Mouse (Mus musculus) midbrain, embryonic 10.5 days (tissue): Measurements from ENCODE around the gene Stk39. TPM values are rescaled to one million over a fixed set of nuclear protein-coding genes. Genes with fewer than 3 reads are reported as not detected.

ENCODE experiments used
- DNase-seq: peaks from one replicate; pipeline ENCODE4 v3.0.0-alpha.2; 2017; ENCODE audit warnings: low spot score
- H3K27ac ChIP-seq: fragments of 300-500 bp; sonication (generic); replicated peaks from 2 replicates; pipeline ENCODE4 v1.5.1; 2016; ENCODE audit warnings: mild to moderate bottlenecking
- H3K27me3 ChIP-seq: fragments of 300-500 bp; sonication (generic); 2 replicates; pipeline ENCODE4 v1.6.1; 2016; ENCODE audit warnings: low read depth, mild to moderate bottlenecking; ENCODE audit not compliant: poor library complexity, severe bottlenecking
- H3K36me3 ChIP-seq: fragments of 300-500 bp; sonication (generic); 2 replicates; pipeline ENCODE4 v1.6.1; 2016; ENCODE audit warnings: mild to moderate bottlenecking, moderate library complexity
- H3K4me1 ChIP-seq: fragments of 300-500 bp; sonication (generic); 2 replicates; pipeline ENCODE4 v1.6.1; 2016
- H3K4me3 ChIP-seq: fragments of 300-500 bp; sonication (generic); 2 replicates; pipeline ENCODE4 v1.5.1; 2016; ENCODE audit warnings: mild to moderate bottlenecking, moderate library complexity
- H3K9me3 ChIP-seq: fragments of 300-500 bp; sonication (generic); replicated peaks from 2 replicates; pipeline ENCODE4 v1.6.1; 2016; ENCODE audit warnings: mild to moderate bottlenecking
- WGBS: fragments of 180-500 bp; shearing (Covaris S2); methylation state at CpG from one replicate; pipeline ENCODE4 v1.1.7; 2016; 5-methylcytosine and 5-hydroxymethylcytosine counted together
- polyA plus RNA-seq: library from polyadenylated mRNA; unstranded; fragments of >200 nt; fragmentation: Nextera tagmentation; extraction: Ambion mirVana; gene quantifications from 2 replicates; pipeline ENCODE4 v1.2.1, GENCODE M21; 2016

Gene Stk39
- polyA plus RNA-seq, 1 experiment from 2014 or later = 30.1 TPM

DNA sequence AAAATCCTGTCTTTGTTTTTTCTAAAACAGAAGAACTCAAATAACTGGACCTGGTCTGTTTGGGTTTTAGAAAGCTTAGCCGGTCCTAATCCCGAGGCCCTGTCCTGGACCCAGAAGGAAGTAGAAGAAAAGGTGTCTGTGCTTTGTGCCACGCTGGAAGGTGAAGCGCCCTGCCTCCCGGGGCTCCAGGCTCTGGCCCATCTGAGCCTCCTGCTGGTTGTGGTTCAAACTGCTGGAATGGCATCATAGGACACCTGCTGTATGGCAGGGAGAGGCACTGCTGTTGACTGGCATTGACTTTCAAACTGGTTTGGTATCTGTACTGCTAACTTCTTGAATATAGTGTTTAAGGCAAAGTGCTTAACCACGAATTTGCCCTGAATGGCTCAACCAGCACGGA is 3.4 kb downstream of the Stk39 start:
- H3K4me3 ChIP-seq = no peak overlapping the region
- WGBS = 51% methylated on average over 7 of the region's 7 CpGs
- H3K27me3 ChIP-seq = no peaks in the 10 kb centered on the region; the same call in 1 of the 2 replicates
- H3K9me3 ChIP-seq = no peaks in the 10 kb centered on the region
- DNase-seq = no peak
- no peak overlapping the region for H3K27ac ChIP-seq
- peaks cover 8% of the 10 kb centered on the region for H3K36me3 ChIP-seq
- H3K4me1 ChIP-seq = peaks cover 67% of the 10 kb centered on the region

DNA sequence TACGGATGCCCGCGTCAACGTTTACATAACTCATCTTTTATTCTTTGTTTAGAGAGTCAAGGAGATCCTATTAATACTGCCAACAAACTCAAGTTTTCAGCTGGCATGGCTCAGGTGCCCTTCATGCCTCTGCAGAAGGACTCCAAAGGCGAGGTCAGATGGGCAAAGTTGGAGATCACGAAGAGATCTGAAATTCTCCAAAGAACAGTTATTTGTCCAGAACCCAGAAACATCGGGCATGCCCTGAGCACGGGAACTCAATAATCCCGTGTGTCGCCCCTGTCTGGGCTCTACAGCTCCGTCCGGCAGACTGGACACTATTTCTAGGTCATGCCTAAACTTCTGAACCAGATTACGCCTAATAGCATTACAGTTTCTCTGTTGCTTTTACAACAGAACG is 3.8 kb downstream of the Stk39 start:
- DNase-seq = no peak
- Histone ChIP-seq H3K27ac (no peak overlapping the region), H3K4me1 (peaks cover 66% of the 10 kb centered on the region), H3K4me3 (no peak overlapping the region), H3K9me3 (no peaks in the 10 kb centered on the region), H3K36me3 (peaks cover 8% of the 10 kb centered on the region), H3K27me3 (no peaks in the 10 kb centered on the region; the same call in 1 of the 2 replicates)
- 81% methylated on average over 14 of the region's 14 CpGs for WGBS

DNA sequence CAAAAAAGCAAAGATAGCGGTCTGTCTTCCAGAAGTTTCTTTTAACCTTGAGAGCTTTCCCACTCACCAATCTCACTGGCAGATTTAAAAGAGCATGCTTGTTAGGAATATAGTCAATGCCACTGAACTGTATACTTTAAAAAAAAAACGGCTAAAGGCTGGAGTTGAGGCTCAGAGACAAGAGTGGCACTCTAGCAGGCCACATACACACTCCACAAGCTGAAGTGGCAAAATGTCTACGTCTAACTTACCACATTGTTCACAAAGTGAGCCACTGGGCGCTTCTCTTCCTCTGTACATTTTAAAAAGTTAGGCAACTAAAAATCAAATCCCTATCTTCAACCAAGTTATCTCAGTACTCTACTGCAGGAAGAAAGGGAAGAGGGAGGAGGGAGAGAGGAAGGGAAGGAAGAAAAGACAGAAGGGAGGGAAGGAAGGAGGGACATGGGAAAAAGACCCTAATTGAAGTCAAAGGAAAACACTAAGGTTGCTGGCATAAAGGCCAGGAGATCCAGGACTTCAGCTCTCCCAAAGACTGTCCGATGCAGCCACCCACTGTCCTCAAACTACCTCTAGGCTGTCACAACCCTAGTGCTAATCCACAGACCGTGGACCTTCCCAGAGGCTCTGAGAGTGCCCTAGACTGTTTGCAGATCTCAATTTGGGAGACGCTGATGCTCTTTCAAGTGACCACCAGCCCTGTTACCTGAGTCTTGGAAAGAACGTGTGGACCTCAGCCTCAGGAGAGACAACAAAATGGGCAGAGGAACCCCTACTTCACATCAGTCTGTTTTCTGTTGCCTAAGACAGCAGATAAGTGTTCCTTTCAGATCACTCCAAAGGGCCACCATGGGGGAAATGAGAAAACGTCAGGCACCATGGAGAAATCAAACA is 4.7 kb downstream of the Stk39 start:
- Histone ChIP-seq H3K27ac (no peak overlapping the region), H3K4me1 (peaks cover 56% of the 10 kb centered on the region), H3K27me3 (no peaks in the 10 kb centered on the region), H3K4me3 (no peak overlapping the region), H3K36me3 (peaks cover 11% of the 10 kb centered on the region), H3K9me3 (no peaks in the 10 kb centered on the region)
- 90% methylated on average over 9 of the region's 9 CpGs for WGBS
- no peak for DNase-seq

DNA sequence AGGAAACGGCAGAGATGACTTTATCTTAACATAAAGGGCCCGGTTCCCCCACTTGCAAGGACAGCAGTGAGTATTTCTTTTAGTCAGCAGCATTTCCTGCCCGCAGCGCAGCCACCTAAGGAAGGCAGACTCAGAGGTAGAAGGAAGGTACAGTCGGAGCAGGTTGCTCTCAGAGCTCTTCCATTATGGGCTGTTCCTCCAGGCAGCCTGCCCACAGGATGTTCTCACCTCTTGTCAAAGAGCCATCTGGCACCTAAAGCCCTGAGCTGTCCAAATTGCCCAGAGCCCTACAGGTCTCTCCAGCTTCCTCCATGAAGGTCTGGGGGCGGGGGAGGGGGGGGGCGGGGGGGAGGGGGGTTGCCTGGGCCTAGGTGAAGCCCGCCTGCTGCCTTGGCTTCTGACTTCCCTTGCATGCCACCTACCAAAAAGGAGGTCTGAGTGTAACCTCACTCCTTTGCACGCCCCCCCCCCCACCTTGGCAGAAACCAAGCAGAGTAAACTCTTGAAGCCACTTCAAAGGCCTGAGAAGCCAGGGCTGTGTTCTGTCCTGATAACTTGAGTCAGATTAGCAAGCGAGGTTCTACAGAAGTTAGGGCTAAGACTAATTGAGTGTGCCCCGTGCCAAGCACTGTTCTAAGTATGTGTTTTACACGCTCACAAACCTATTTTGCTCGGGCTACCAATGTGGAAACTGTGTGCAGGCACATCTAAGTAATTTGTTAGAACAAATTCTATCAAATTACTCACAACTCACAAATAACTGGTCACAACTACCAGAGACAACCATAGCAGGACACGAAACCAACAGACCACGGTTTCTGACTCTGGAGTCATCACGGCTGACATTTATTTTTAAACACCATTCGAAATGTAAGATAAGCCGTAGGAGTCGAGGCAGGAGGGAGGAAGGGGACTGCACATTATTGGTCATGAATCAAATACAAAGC is 5.7 kb downstream of the Stk39 start:
- peaks cover 56% of the 10 kb centered on the region for H3K4me1 ChIP-seq
- no peak overlapping the region for H3K4me3 ChIP-seq
- H3K36me3 ChIP-seq = peaks cover 20% of the 10 kb centered on the region
- DNase-seq = no peak
- no peaks in the 10 kb centered on the region for H3K27me3 ChIP-seq
- 80% methylated on average over 17 of the region's 19 CpGs for WGBS
- H3K27ac ChIP-seq = no peak overlapping the region
- H3K9me3 ChIP-seq = no peaks in the 10 kb centered on the region

DNA sequence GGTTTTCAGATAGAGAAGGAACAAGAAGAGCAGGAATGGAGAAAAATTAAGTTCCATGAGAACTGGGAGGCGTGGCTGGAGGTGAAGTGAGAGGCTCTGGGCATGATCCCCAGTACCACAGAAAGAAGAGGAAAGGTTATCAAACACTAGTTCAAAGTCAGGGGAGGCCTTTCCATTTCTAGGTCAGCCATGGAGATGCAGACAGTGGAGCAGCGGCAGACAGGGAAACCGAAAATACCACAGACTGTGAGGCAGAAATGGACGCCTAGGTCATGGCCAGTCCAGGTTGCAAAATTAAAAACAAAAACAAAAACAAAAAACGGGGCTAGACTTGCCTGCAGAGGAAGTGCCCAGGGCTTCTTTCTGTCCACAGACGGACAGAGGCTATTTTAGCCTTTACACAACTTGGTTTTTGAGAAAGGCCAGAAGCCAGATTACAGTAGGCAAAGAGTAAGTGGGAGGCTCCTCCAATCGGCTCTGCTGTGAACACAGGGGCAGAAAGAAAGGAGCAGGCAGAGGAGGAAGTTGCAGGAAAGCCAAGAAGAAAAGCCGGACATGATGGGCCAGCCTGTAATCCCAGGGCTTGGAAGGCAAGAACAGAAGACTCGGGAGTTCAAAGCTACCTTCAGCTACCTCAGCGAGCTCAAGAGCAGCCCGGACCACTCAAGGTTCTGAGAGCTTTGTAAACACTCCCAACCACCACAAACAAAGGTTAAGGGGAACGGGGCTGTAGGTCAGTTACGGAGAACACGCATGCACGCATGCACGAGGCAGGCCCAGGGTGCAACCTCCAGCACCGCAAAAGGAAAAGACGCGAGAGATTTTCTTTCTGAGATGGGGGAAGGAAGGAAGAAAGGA is 6.6 kb downstream of the Stk39 start:
- WGBS = 75% methylated on average over 19 of the region's 19 CpGs
- no peak for DNase-seq
- Histone ChIP-seq H3K27me3 (no peaks in the 10 kb centered on the region), H3K4me3 (no peak overlapping the region), H3K36me3 (peaks cover 29% of the 10 kb centered on the region), H3K27ac (no peak overlapping the region), H3K9me3 (no peaks in the 10 kb centered on the region), H3K4me1 (peaks cover 52% of the 10 kb centered on the region)

DNA sequence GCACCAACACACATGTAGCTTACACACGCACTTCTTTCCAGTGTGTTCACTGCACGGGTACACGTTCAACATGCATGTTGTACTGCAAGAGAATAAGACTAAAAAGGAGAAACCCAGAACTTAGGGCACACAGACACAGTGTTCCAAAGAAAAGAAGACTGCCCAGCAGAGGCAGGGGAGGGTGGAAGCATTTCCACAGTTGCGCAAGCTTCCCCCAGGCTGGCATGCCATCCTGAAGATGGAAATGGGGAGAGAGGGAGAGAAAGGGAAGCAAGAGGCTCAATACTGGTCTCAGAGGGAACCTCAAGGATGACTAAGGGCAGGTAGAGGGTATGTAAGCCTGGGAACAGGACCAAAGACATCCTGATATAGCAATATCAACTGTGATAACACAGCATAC is 7.6 kb downstream of the Stk39 start:
- Histone ChIP-seq H3K36me3 (peaks cover 33% of the 10 kb centered on the region), H3K4me3 (no peak overlapping the region), H3K27me3 (no peaks in the 10 kb centered on the region), H3K9me3 (no peaks in the 10 kb centered on the region), H3K4me1 (peaks cover 42% of the 10 kb centered on the region), H3K27ac (no peak overlapping the region)
- 92% methylated on average over 4 of the region's 4 CpGs for WGBS
- no peak for DNase-seq

DNA sequence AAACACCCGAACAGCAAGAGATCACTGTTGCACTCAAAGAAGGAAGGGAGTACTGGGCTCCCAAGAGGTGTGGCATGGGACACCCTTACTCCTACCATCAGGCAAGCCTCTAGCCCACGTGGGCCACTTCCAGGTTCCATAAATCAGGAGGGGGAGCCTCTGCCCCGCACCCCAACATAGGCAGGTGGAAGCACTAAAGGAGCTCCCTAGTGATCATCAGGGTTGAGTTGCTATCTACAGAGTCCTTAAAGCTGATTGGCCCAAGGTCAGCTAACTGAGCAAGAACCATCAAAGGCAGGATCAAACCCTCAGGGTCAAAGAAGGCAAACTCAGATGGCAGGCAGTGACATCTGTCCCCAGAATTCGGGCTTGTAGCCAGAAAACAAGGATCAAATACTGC is 8.3 kb downstream of the Stk39 start:
- H3K27me3 ChIP-seq = no peaks in the 10 kb centered on the region
- peaks cover 38% of the 10 kb centered on the region for H3K36me3 ChIP-seq
- H3K27ac ChIP-seq = no peak overlapping the region
- H3K4me1 ChIP-seq = peaks cover 35% of the 10 kb centered on the region
- no peak for DNase-seq
- WGBS = 85% methylated on average over 4 of the region's 4 CpGs
- H3K9me3 ChIP-seq = no peaks in the 10 kb centered on the region
- no peak overlapping the region for H3K4me3 ChIP-seq

DNA sequence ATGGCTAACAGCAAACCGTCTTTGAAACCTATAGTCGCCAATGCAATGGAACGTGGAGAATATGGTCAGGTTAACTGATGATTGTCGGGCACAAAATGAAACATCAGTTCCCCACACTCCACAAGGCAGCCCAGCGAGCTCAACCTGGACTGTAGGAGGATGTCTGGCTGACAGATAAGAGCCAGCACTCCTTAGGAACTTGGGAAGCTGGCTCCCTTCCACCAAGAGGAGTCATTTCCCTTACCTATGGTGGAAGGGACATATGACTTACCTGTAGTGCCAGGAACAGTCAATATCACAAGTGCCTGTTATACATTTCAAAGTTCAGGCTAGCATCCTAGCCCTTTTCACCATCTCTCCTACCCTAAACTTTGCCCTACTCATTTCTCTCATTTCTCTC is 14.0 kb downstream of the Stk39 start:
- H3K27me3 ChIP-seq = no peaks in the 10 kb centered on the region
- no peak for DNase-seq
- H3K27ac ChIP-seq = no peak overlapping the region
- peaks cover 30% of the 10 kb centered on the region for H3K36me3 ChIP-seq
- no peaks in the 10 kb centered on the region for H3K9me3 ChIP-seq
- 93% methylated on average over 5 of the region's 5 CpGs for WGBS
- H3K4me1 ChIP-seq = no peaks in the 10 kb centered on the region
- H3K4me3 ChIP-seq = no peak overlapping the region

DNA sequence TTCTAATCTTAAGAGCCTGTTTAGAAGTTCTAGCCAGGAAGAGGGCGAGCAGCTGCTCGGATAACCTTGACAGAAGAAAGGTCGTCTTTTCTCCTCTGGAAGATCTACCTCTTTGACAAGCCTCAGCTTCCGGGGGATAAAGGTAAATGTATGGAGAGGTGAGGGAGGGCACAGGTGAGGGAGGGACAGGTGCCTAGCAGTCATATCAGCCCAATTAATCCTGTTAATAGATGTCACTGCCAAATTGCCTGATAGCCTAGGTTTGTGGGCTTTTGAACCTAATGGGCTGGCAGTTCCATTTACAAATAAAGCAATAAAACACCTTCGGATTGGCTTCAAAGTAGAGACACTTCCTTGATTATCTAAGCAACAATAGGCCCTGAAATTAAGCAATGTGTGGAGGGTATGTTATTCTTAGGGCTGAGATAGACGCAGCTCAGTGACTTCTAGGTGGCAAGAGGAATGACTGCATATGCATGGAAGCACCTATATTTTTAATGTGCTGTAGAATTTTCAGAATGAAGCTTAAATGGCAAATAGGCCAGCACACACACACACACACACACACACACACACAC is 14.5 kb downstream of the Stk39 start:
- H3K4me1 ChIP-seq = no peaks in the 10 kb centered on the region
- H3K36me3 ChIP-seq = peaks cover 32% of the 10 kb centered on the region
- no peak overlapping the region for H3K4me3 ChIP-seq
- H3K9me3 ChIP-seq = no peaks in the 10 kb centered on the region
- no peaks in the 10 kb centered on the region for H3K27me3 ChIP-seq
- H3K27ac ChIP-seq = no peak overlapping the region
- no peak for DNase-seq
- WGBS = 89% methylated on average over 6 of the region's 6 CpGs

DNA sequence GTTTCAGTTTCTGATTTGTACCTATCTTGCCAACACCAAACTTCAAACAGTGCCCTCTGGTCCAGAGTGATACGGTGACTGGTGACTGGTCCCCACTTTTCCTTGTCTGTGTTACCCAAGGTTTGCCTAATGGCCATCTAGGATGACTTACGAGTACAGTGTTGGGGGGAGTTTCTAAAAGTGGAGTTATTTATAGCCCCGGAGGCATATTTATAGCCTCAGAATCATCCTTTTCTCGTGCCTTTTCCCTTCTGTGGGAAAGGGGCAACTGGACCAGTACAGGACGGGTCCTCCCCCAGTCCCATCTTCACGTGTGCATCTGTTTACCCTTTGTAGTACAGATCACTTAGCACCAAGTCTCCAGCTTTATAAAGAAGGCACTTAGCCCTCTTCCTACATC is 15.2 kb downstream of the Stk39 start:
- Histone ChIP-seq H3K36me3 (peaks cover 31% of the 10 kb centered on the region), H3K27ac (no peak overlapping the region), H3K4me1 (no peaks in the 10 kb centered on the region), H3K9me3 (no peaks in the 10 kb centered on the region), H3K27me3 (no peaks in the 10 kb centered on the region), H3K4me3 (no peak overlapping the region)
- 87% methylated on average over 6 of the region's 6 CpGs for WGBS
- no peak for DNase-seq

DNA sequence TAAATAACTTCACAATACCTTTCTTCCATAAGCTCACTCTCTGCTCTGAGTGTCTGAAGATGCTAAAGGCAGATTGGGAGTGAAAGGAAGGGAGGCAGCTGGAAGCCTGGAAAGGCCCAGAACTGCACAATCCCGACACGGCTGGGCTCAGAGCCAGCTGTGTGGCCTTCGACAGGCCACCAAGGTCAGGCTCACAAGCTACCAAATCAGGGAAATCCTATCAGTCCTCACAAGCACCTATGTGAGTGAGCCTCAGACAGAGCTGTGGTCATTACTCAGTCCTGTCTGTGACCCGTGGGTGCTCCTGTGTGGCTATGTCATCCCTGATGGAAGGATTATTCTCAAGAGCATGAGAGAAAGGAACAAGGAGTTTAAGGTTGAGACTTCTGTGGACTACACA is 19.7 kb downstream of the Stk39 start:
- H3K27ac ChIP-seq = no peak overlapping the region
- H3K4me3 ChIP-seq = no peak overlapping the region
- WGBS = 98% methylated on average over 4 of the region's 4 CpGs
- peaks cover 12% of the 10 kb centered on the region for H3K36me3 ChIP-seq
- no peaks in the 10 kb centered on the region for H3K27me3 ChIP-seq
- no peak for DNase-seq
- H3K4me1 ChIP-seq = peaks cover 6% of the 10 kb centered on the region; the same call in 1 of the 2 replicates
- no peaks in the 10 kb centered on the region for H3K9me3 ChIP-seq

DNA sequence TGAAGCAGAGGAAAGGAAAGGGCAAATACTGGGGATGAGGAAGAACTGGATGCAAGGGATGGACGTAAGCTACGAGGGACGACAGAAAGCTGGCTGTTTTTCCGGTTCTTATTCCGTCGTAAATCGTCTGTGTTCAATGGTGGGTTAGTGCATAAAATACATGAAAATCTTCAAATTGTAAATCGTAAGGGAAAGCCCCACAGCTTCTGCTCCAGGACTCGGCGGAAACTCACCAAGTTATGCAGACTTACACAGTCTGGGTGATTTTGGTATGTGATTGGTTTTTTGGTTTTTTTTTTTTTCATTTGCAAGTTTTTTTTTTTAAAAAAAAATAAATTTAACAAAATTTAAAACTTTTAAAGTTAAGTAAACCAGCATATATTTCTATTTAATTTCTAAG is 24.0 kb downstream of the Stk39 start:
- Histone ChIP-seq H3K27ac (no peak overlapping the region), H3K36me3 (peaks cover 32% of the 10 kb centered on the region), H3K4me1 (peaks cover 9% of the 10 kb centered on the region), H3K9me3 (no peaks in the 10 kb centered on the region), H3K4me3 (no peak overlapping the region), H3K27me3 (no peaks in the 10 kb centered on the region)
- no peak for DNase-seq
- 94% methylated on average over 10 of the region's 10 CpGs for WGBS
